Mouse (Mus musculus) lung, adult 18-20 months (tissue): ENCODE data around the gene Ugt1a1.

ENCODE experiments used
- DNase-seq, 2 experiments: peaks; one replicate each; pipeline ENCODE4 v3.0.0; 2022; ENCODE audit warnings: mixed read lengths in 2 of 2

The Ugt1a1 gene

GRCm38 (mm10) chr1:88259643-88260024, 47.9 kb downstream of the Ugt1a1 start:
- DNase-seq, result no peak

GRCm38 (mm10) chr1:88260114-88260513, 48.4 kb downstream of the Ugt1a1 start:
- no peak for DNase-seq

- no peak for DNase-seq
These were observed 49.0 kb downstream of the Ugt1a1 start for GRCm38 (mm10) chr1:88260604-88261377.

- DNase-seq, result no peak
These were observed 49.9 kb downstream of the Ugt1a1 start for GRCm38 (mm10) chr1:88261706-88262105.

- DNase-seq, result peak in 1 of 2 experiments; percentile 71
These were observed 50.5 kb downstream of the Ugt1a1 start for GRCm38 (mm10) chr1:88262255-88262654.

- DNase-seq, result no peak
These were observed 51.2 kb downstream of the Ugt1a1 start for GRCm38 (mm10) chr1:88262961-88263360.

- DNase-seq, result no peak
These were observed 52.0 kb downstream of the Ugt1a1 start for GRCm38 (mm10) chr1:88263778-88264177.

- DNase-seq, result no peak
These were observed 52.6 kb downstream of the Ugt1a1 start for GRCm38 (mm10) chr1:88264237-88264868.

- DNase-seq, result no peak
These were observed 53.1 kb downstream of the Ugt1a1 start for GRCm38 (mm10) chr1:88264869-88265240.

- DNase-seq, result no peak
These were observed 54.4 kb downstream of the Ugt1a1 start for GRCm38 (mm10) chr1:88266123-88266522.

GRCm38 (mm10) chr1:88267489-88267888, 55.7 kb downstream of the Ugt1a1 start:
- DNase-seq, result no peak

- peak in 1 of 2 experiments; percentile 9 for DNase-seq
These were observed 56.3 kb downstream of the Ugt1a1 start for GRCm38 (mm10) chr1:88268070-88268469.
